Mouse (Mus musculus) embryonic facial prominence, embryonic 14.5 days (tissue): ENCODE results near the gene Zpbp2. TPM values are rescaled to one million over a fixed set of nuclear protein-coding genes. Genes with fewer than 3 reads are reported as not detected.

ENCODE experiments used
- ATAC-seq: fragments of 200-750 bp; cut with Nextera tagmentation; 2 replicates; pipeline ENCODE4 v1.8.0; 2017; ENCODE audit warnings: low read depth, moderate number of reproducible peaks, moderate TSS enrichment
- DNase-seq: peaks from one replicate; pipeline ENCODE4 v3.0.0-alpha.2; 2015; ENCODE audit warnings: low spot score
- H3K27ac ChIP-seq: fragments of 300-500 bp; sonication (generic); replicated peaks from 2 replicates; pipeline ENCODE4 v1.5.1; 2014; ENCODE audit warnings: low read depth, mild to moderate bottlenecking, low read length, moderate library complexity
- H3K27me3 ChIP-seq: fragments of 300-500 bp; sonication (generic); replicated peaks from 2 replicates; pipeline ENCODE4 v1.6.1; 2014; ENCODE audit warnings: low read length; ENCODE audit not compliant: control insufficient read depth, insufficient read depth
- H3K36me3 ChIP-seq: fragments of 300-500 bp; sonication (generic); 2 replicates; pipeline ENCODE4 v1.6.1; 2014; ENCODE audit warnings: low read length, mixed read lengths; ENCODE audit not compliant: control insufficient read depth, insufficient read depth
- H3K4me1 ChIP-seq: fragments of 300-500 bp; sonication (generic); 2 replicates; pipeline ENCODE4 v1.6.1; 2014; ENCODE audit warnings: antibody characterized with exemption, low read length; ENCODE audit not compliant: control insufficient read depth, insufficient read depth
- H3K4me2 ChIP-seq: fragments of 300-500 bp; sonication (generic); 2 replicates; pipeline ENCODE4 v1.6.1; 2014; ENCODE audit warnings: low read depth, mild to moderate bottlenecking, low read length, moderate library complexity, mixed read lengths
- H3K4me3 ChIP-seq: fragments of 300-500 bp; sonication (generic); 2 replicates; pipeline ENCODE4 v1.5.1; 2014; ENCODE audit warnings: low read depth, mild to moderate bottlenecking, low read length
- H3K9ac ChIP-seq: fragments of 300-500 bp; sonication (generic); 2 replicates; pipeline ENCODE4 v1.6.1; 2014; ENCODE audit warnings: low read depth, mild to moderate bottlenecking, low read length, moderate library complexity, mixed read lengths
- H3K9me3 ChIP-seq: fragments of 300-500 bp; sonication (generic); 2 replicates; pipeline ENCODE4 v1.6.1; 2016; ENCODE audit warnings: low read length; ENCODE audit not compliant: control insufficient read depth
- WGBS: fragments of 180-500 bp; shearing (Covaris S2); extraction: QIAGEN DNeasy Blood & Tissue Kit; methylation state at CpG from one replicate; pipeline ENCODE4 v1.1.7; 2014; 5-methylcytosine and 5-hydroxymethylcytosine counted together
- polyA plus RNA-seq: library from polyadenylated mRNA; unstranded; fragments of >200 nt; fragmentation: Nextera tagmentation; extraction: Ambion mirVana; gene quantifications from 2 replicates; pipeline ENCODE4 v1.2.1, GENCODE M21; 2014

Gene Zpbp2
- polyA plus RNA-seq, 1 experiment from 2014 or later, result not detected

- Histone ChIP-seq H3K27ac (no peak overlapping the region), H3K4me3 (no peak overlapping the region), H3K9ac (no peak overlapping the region), H3K36me3 (no peaks in the 10 kb centered on the region), H3K4me1 (peaks cover 12% of the 10 kb centered on the region; the same call in 1 of the 2 replicates), H3K27me3 (peaks cover 69% of the 10 kb centered on the region), H3K9me3 (no peaks in the 10 kb centered on the region), H3K4me2 (no peak overlapping the region)
- DNase-seq, result no peak
- no peak for ATAC-seq
- 64% methylated on average over 3 of the region's 3 CpGs for WGBS
These were observed 3.6 kb upstream of the Zpbp2 start for GRCm38 (mm10) chr11:98547308-98547693.

GRCm38 (mm10) chr11:98549363-98549762 lies 1.5 kb upstream of the Zpbp2 start:
- H3K4me3 ChIP-seq, result no peak overlapping the region
- DNase-seq (no peak), ATAC-seq (no peak)
- H3K27ac ChIP-seq, result no peak overlapping the region
- peaks cover 52% of the 10 kb centered on the region for H3K27me3 ChIP-seq
- H3K4me1 ChIP-seq, result peaks cover 12% of the 10 kb centered on the region; the same call in 1 of the 2 replicates
- no peaks in the 10 kb centered on the region for H3K36me3 ChIP-seq
- no peak overlapping the region for H3K9ac ChIP-seq
- 70% methylated on average over 4 of the region's 4 CpGs for whole genome bisulfite sequencing
- no peaks in the 10 kb centered on the region for H3K9me3 ChIP-seq
- H3K4me2 ChIP-seq, result no peak overlapping the region

GRCm38 (mm10) chr11:98550311-98550974 lies 454 bp upstream of the Zpbp2 start:
- Histone ChIP-seq H3K9ac (peak overlapping the region; percentile 65), H3K9me3 (no peaks in the 10 kb centered on the region), H3K4me2 (peak overlapping the region; percentile 80), H3K4me3 (peak overlapping the region; percentile 68), H3K27ac (no peak overlapping the region), H3K4me1 (peaks cover 9% of the 10 kb centered on the region; the same call in 1 of the 2 replicates), H3K36me3 (no peaks in the 10 kb centered on the region), H3K27me3 (peaks cover 48% of the 10 kb centered on the region)
- no peak for DNase-seq
- 21% methylated on average over 20 of the region's 20 CpGs for WGBS
- no peak for ATAC-seq

GRCm38 (mm10) chr11:98553966-98554365 lies 3.1 kb downstream of the Zpbp2 start:
- H3K4me1 ChIP-seq, result 0 out of 2 replicates have a peak, but pooled peaks cover 7% of the 10 kb centered on the region
- DNase-seq, result no peak
- H3K4me2 ChIP-seq, result no peak overlapping the region
- no peaks in the 10 kb centered on the region for H3K36me3 ChIP-seq
- peaks cover 20% of the 10 kb centered on the region for H3K27me3 ChIP-seq
- H3K27ac ChIP-seq, result no peak overlapping the region
- H3K9ac ChIP-seq, result no peak overlapping the region
- WGBS, result 87% methylated on average over 4 of the region's 4 CpGs
- ATAC-seq, result no peak
- no peaks in the 10 kb centered on the region for H3K9me3 ChIP-seq
- no peak overlapping the region for H3K4me3 ChIP-seq

- H3K9me3 ChIP-seq, result no peaks in the 10 kb centered on the region
- DNase-seq, result no peak
- no peak overlapping the region for H3K27ac ChIP-seq
- no peak overlapping the region for H3K4me3 ChIP-seq
- ATAC-seq, result no peak
- H3K9ac ChIP-seq, result no peak overlapping the region
- no peak overlapping the region for H3K4me2 ChIP-seq
- peaks cover 8% of the 10 kb centered on the region for H3K27me3 ChIP-seq
- 0 out of 2 replicates have a peak, but pooled peaks cover 7% of the 10 kb centered on the region for H3K4me1 ChIP-seq
- no peaks in the 10 kb centered on the region for H3K36me3 ChIP-seq
- WGBS, result 69% methylated on average over 12 of the region's 12 CpGs
These were observed 4.3 kb downstream of the Zpbp2 start for GRCm38 (mm10) chr11:98555124-98555700.

GRCm38 (mm10) chr11:98560942-98561341 lies 10.0 kb downstream of the Zpbp2 start:
- no peak overlapping the region for H3K4me2 ChIP-seq
- no peaks in the 10 kb centered on the region for H3K9me3 ChIP-seq
- H3K4me1 ChIP-seq, result no peaks in the 10 kb centered on the region
- H3K4me3 ChIP-seq, result no peak overlapping the region
- H3K36me3 ChIP-seq, result no peaks in the 10 kb centered on the region
- peak; percentile 31 for DNase-seq
- no peak overlapping the region for H3K9ac ChIP-seq
- WGBS, result 32% methylated on average over 7 of the region's 7 CpGs
- no peak for ATAC-seq
- peaks cover 7% of the 10 kb centered on the region; the same call in 1 of the 2 replicates for H3K27me3 ChIP-seq
- no peak overlapping the region for H3K27ac ChIP-seq

GRCm38 (mm10) chr11:98563025-98563424 lies 12.1 kb downstream of the Zpbp2 start:
- ATAC-seq (no peak), DNase-seq (no peak)
- WGBS, result 88% methylated on average over 3 of the region's 3 CpGs
- Histone ChIP-seq H3K4me3 (no peak overlapping the region), H3K9me3 (no peaks in the 10 kb centered on the region), H3K27ac (no peak overlapping the region), H3K27me3 (peaks cover 3% of the 10 kb centered on the region; the same call in 1 of the 2 replicates), H3K9ac (no peak overlapping the region), H3K4me1 (no peaks in the 10 kb centered on the region), H3K4me2 (no peak overlapping the region), H3K36me3 (no peaks in the 10 kb centered on the region)

- H3K27ac ChIP-seq, result no peak overlapping the region
- no peak overlapping the region for H3K4me3 ChIP-seq
- H3K27me3 ChIP-seq, result no peaks in the 10 kb centered on the region
- H3K9me3 ChIP-seq, result no peaks in the 10 kb centered on the region
- H3K9ac ChIP-seq, result no peak overlapping the region
- no peak for DNase-seq
- ATAC-seq, result no peak
- no peaks in the 10 kb centered on the region for H3K36me3 ChIP-seq
- no peaks in the 10 kb centered on the region for H3K4me1 ChIP-seq
- H3K4me2 ChIP-seq, result no peak overlapping the region
- WGBS, result 62% methylated on average over 13 of the region's 13 CpGs
These were observed 13.1 kb downstream of the Zpbp2 start for GRCm38 (mm10) chr11:98563921-98564414.
